Mouse (Mus musculus) gastrocnemius, adult 18-20 months (tissue): ENCODE data around the gene Pla1a. TPM values are rescaled to one million over a fixed set of nuclear protein-coding genes. Genes with fewer than 3 reads are reported as not detected.

Experiments used
- DNase-seq: peaks from one replicate; pipeline ENCODE4 v3.0.0; 2021; ENCODE audit warnings: low spot score
- total RNA-seq, 2 experiments: library from RNA; stranded (reverse); gene quantifications; 2 replicates each; pipeline ENCODE4 v1.2.3; 2021

The Pla1a gene
- total RNA-seq, 2 experiments from 2014 or later: 3.3 to 6.8 TPM

- DNase-seq: no peak
These were observed 63.9 kb downstream of the Pla1a start for GRCm38 (mm10) chr16:38369000-38369399.

- DNase-seq: peak; percentile 24
These were observed 64.6 kb downstream of the Pla1a start for GRCm38 (mm10) chr16:38368336-38368735.

- DNase-seq: no peak
These were observed 66.7 kb downstream of the Pla1a start for GRCm38 (mm10) chr16:38366231-38366630.

GRCm38 (mm10) chr16:38365390-38365789, 67.6 kb downstream of the Pla1a start:
- no peak for DNase-seq

GRCm38 (mm10) chr16:38363657-38364056, 69.3 kb downstream of the Pla1a start:
- DNase-seq: no peak

- DNase-seq: no peak
These were observed 69.7 kb downstream of the Pla1a start for GRCm38 (mm10) chr16:38363256-38363595.

- DNase-seq: no peak
These were observed 70.3 kb downstream of the Pla1a start for GRCm38 (mm10) chr16:38362493-38363255.

GRCm38 (mm10) chr16:38361933-38362332, 71.0 kb downstream of the Pla1a start, which contains the start of gene Popdc2:
Popdc2 (plus strand) TSS chr16:38362209.
- DNase-seq: peak; percentile 61

- no peak for DNase-seq
These were observed 72.6 kb downstream of the Pla1a start for GRCm38 (mm10) chr16:38360317-38360716.

GRCm38 (mm10) chr16:38359857-38360256, 73.1 kb downstream of the Pla1a start:
- no peak for DNase-seq

GRCm38 (mm10) chr16:38359241-38359640, 73.7 kb downstream of the Pla1a start:
- DNase-seq: no peak

GRCm38 (mm10) chr16:38358256-38358812, 74.6 kb downstream of the Pla1a start:
- DNase-seq: no peak

GRCm38 (mm10) chr16:38354185-38354913, 78.6 kb downstream of the Pla1a start:
- DNase-seq: no peak

- DNase-seq: no peak
These were observed 79.3 kb downstream of the Pla1a start for GRCm38 (mm10) chr16:38353642-38354041.

GRCm38 (mm10) chr16:38352851-38353250, 80.1 kb downstream of the Pla1a start:
- DNase-seq: no peak

- DNase-seq: no peak
These were observed 80.9 kb downstream of the Pla1a start for GRCm38 (mm10) chr16:38352031-38352430.

GRCm38 (mm10) chr16:38350939-38351338, 82.0 kb downstream of the Pla1a start:
- no peak for DNase-seq

- DNase-seq: no peak
These were observed 82.5 kb downstream of the Pla1a start for GRCm38 (mm10) chr16:38350361-38350855.

GRCm38 (mm10) chr16:38349881-38350280, 83.1 kb downstream of the Pla1a start:
- DNase-seq: no peak

- no peak for DNase-seq
These were observed 84.7 kb downstream of the Pla1a start for GRCm38 (mm10) chr16:38348217-38348761.

GRCm38 (mm10) chr16:38347588-38347987, 85.4 kb downstream of the Pla1a start:
- no peak for DNase-seq
